8 mouse cellular contexts compared by ENCODE assay signal in the genomic region with DNA sequence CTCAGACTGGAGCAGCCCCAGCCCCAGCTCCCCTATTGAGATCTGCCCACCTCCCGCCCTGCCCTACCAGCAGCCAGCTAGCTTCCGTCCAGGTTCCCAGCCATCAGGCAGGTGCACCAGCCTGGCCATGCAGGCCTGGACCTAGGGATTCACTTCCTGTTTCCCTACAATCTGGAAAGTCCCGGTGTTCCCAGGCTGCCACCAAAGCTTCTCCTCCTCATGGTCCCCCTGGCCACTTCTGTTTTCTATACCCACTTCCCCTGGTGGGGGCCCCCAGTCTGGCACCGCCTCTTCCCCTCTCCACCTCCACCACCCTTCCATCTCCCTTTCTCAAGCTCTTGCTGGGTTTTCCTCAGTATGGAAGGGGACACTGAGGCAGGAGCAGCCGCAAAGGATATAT. TPM values are rescaled to one million over a fixed set of nuclear protein-coding genes. Genes with fewer than 3 reads are reported as not detected.
DNase-seq lines count a peak whose midpoint lies in the region; ATAC-seq and TF ChIP-seq lines count a peak whose summit lies in the region.

A gene (minus strand): TSS at position 112 of the 400 bp plus-strand sequence.

- peaks cover 24% of the 10 kb centered on the region for H3K79me2 ChIP-seq in myocyte (ENCODE audit: control insufficient read depth, insufficient read depth)

- ATAC-seq in Patski, result no peak

- H3K36me3 ChIP-seq in kidney, adult 2 months (ENCODE audit: control insufficient read depth, insufficient read depth, low read length), result no peaks in the 10 kb centered on the region
- no peaks in the 10 kb centered on the region for H3K36me3 ChIP-seq in heart, embryonic 10.5 days
- no peaks in the 10 kb centered on the region for H3K36me3 ChIP-seq in myocyte (ENCODE audit: control insufficient read depth, insufficient read depth)

- H3K27me3 ChIP-seq in kidney, adult 2 months (replicated peaks; ENCODE audit: control insufficient read depth, insufficient read depth, low read length), result no peaks in the 10 kb centered on the region
- H3K27me3 ChIP-seq in Patski, result no peaks in the 10 kb centered on the region
- H3K27me3 ChIP-seq in heart, embryonic 10.5 days (ENCODE audit: insufficient read depth, poor library complexity, severe bottlenecking), result no peaks in the 10 kb centered on the region
- no peaks in the 10 kb centered on the region for H3K27me3 ChIP-seq in myocyte (ENCODE audit: control insufficient read depth, insufficient read depth, insufficient read length)

- H3K9me3 ChIP-seq in heart, embryonic 10.5 days, result no peaks in the 10 kb centered on the region

- no peak for TF ChIP-seq POLR2A in kidney, adult 2 months (IDR thresholded peaks at IDR 0.05; ENCODE audit: low read depth, low read length)
- TF ChIP-seq POLR2A in myocyte (IDR thresholded peaks at IDR 0.05; ENCODE audit: insufficient read length, low read depth), result no peak

- TF ChIP-seq CTCF in kidney, adult 2 months (conservative IDR thresholded peaks at IDR 0.05; ENCODE audit: insufficient read depth, insufficient read length, low read depth, low read length), result no peak
- TF ChIP-seq CTCF in Patski (IDR thresholded peaks at IDR 0.05), result no peak

- in situ Hi-C loops in Patski (cut with MboI; ENCODE audit: low pct_unique_long_range_greater_than_20kb), result loop anchor here (5.0 kb wide), 1 partner anchor 33 kb away; no protein-coding TSS in a partner anchor

- H3K27ac ChIP-seq in kidney, adult 2 months (ENCODE audit: insufficient read depth, low read depth, low read length), result no peak within 1 kb of the TSS
- H3K27ac ChIP-seq in heart, embryonic 10.5 days, result 0 out of 2 replicates have a peak within 1 kb of the TSS, but pooled peaks have one; percentile 25

- peak within 1 kb of the TSS; percentile 72 for H3K4me2 ChIP-seq in myocyte (ENCODE audit: low read depth)

- peaks cover 13% of the 10 kb centered on the region; the same call in 1 of the 2 replicates for H3K4me1 ChIP-seq in kidney, adult 2 months (ENCODE audit: control insufficient read depth, insufficient read depth, low read length)
- peaks cover 30% of the 10 kb centered on the region for H3K4me1 ChIP-seq in heart, embryonic 10.5 days

- intact Hi-C loops in left cerebral cortex, postnatal 25 days (cut with DNase I), result no loop called here

- no peak within 1 kb of the TSS for H3ac ChIP-seq in myocyte (ENCODE audit: control insufficient read depth, insufficient read length)

- DNase-seq in kidney, adult 2 months, result no peak
- no peak for DNase-seq in kidney, adult 11 months
- DNase-seq in Patski (ENCODE audit: low read depth, low spot score), result no peak
- no peak for DNase-seq in heart, embryonic 10.5 days (ENCODE audit: low spot score)
- no peak for DNase-seq in left cerebral cortex, postnatal 25 days (ENCODE audit: low spot score in 2 of 2)
- no peak for DNase-seq in cerebellum, postnatal 36 days
- no peak for DNase-seq in kidney, adult 9 months

- no peak within 1 kb of the TSS for H3K4me3 ChIP-seq in kidney, adult 2 months (ENCODE audit: insufficient read depth, low read depth, low read length)
- no peak within 1 kb of the TSS for H3K4me3 ChIP-seq in heart, embryonic 10.5 days
- peak within 1 kb of the TSS; percentile 67 for H3K4me3 ChIP-seq in myocyte

- 83% methylated on average over 5 of the region's 5 CpGs for WGBS in kidney, adult 2 months
- WGBS in heart, embryonic 10.5 days, result 63% methylated on average over 5 of the region's 5 CpGs

- POLR2A ChIA-PET in Patski (lab: Charles Lee), result interaction anchor here (0.6 to 1.8 kb wide), 7 partner anchors 11 to 120 kb away, joined by 3 to 8 read pairs (median 4); no protein-coding TSS in a partner anchor

- CTCF ChIA-PET in Patski (lab: Charles Lee), result interaction anchor here (1.3 to 2.2 kb wide), 4 partner anchors 10 to 62 kb away, joined by 3 to 6 read pairs (median 3); a partner anchor contains a TSS

TF ChIP-seq in myocyte, 11 proteins besides CTCF, POLR2A, EP300 and RAD21:
- TF ChIP-seq USF1 (IDR thresholded peaks at IDR 0.05; ENCODE audit: low read depth), result no peak
- TF ChIP-seq MYOG (IDR thresholded peaks at IDR 0.05; ENCODE audit: control insufficient read depth in 1 of 3, insufficient read depth in 1 of 3, insufficient read length in 2 of 3, low read depth in 2 of 3), result no peak
- no peak for TF ChIP-seq SRF (IDR thresholded peaks at IDR 0.05; ENCODE audit: control insufficient read depth, insufficient read length, low read depth)
- TF ChIP-seq MYOD1 (IDR thresholded peaks at IDR 0.05; ENCODE audit: control insufficient read depth in 1 of 3, insufficient read length in 2 of 3, low read depth in 2 of 3), result no peak
- TF ChIP-seq E2F4 (IDR thresholded peaks at IDR 0.05; ENCODE audit: insufficient read depth), result no peak

RNA-seq across cellular contexts. Expression of the gene that starts here (rescaled TPM):
- 27.7 and 30.8 TPM in 2 replicates for polyA plus RNA-seq in kidney, adult 2 months (2012; rRNA removed)
- polyA plus RNA-seq in Patski (2021) (181 TPM), myocyte (2012; fragmentation: generic; extraction: Trizol) (44.6 TPM)
- 14.8 and 15.6 TPM in 2 replicates for polyA plus RNA-seq in heart, embryonic 10.5 days (2016; fragmentation: Nextera tagmentation; extraction: Ambion mirVana)
- total RNA-seq in left cerebral cortex, postnatal 25 days (2021), result 10 to 100 TPM; 17.8 to 17.9 TPM
